Mouse (Mus musculus) thymus, adult 2 months (tissue): ENCODE results near the gene Ewsr1.

Experiments
- CTCF ChIP-seq: fragments of 200-500 bp; IDR thresholded peaks from 2 replicates; pipeline ENCODE4 v1.5.1; 2012; ENCODE audit warnings: mild to moderate bottlenecking, control low read depth, low read length, moderate library complexity, borderline replicate concordance; ENCODE audit not compliant: control insufficient read depth, poor library complexity, insufficient read depth; ENCODE audit errors: extremely low read depth
- POLR2A ChIP-seq: fragments of 200-500 bp; IDR thresholded peaks from 2 replicates; pipeline ENCODE4 v1.6.1; 2012; ENCODE audit warnings: mild to moderate bottlenecking, low read length, control low read depth, moderate library complexity; ENCODE audit not compliant: control insufficient read depth, poor library complexity, insufficient read depth; ENCODE audit errors: extremely low read depth

DNA sequence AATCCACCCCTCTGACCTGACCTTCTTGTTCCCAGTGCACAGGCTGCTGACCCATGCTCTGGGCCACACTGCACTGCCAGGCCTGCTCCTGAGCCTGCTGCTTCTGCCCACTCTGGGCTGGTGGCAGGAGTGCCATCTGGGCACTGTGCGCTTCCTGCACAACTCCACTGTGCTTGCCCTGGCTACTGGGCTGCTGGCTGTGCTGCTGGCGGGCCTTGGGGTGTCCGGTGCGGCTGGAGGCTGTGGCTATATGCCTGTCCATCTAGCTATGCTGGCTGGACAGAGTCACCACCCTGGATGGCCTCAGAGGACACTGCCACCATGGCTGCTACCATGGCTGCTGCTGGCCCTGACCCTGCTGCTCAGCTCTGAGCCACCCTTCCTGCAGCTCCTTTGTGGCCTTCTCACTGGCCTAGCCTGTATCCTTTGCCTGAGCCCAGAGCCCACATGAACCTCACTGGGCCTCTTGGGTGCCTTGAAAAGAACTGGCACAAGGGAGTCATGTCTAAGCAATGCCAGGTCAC lies 5.0 kb upstream of the Ewsr1 start:
- TF ChIP-seq CTCF (no peak), POLR2A (no peak)
